Mouse (Mus musculus) hindbrain, embryonic 13.5 days (tissue): ENCODE measurements around the gene Gm20388. TPM values are rescaled to one million over a fixed set of nuclear protein-coding genes. Genes with fewer than 3 reads are reported as not detected.
A peak's percentile ranks its signal among the peaks of the same experiment; 100 is the strongest.

Source experiments
- ATAC-seq: fragments of 200-750 bp; cut with Nextera tagmentation; 2 replicates; pipeline ENCODE4 v1.8.0; 2017; ENCODE audit warnings: moderate TSS enrichment; ENCODE audit not compliant: low FRiP score
- H3K27ac ChIP-seq: fragments of 300-500 bp; sonication (generic); 2 replicates; pipeline ENCODE4 v1.5.1; 2015; ENCODE audit warnings: inconsistent platforms, mild to moderate bottlenecking, moderate library complexity
- H3K27me3 ChIP-seq: fragments of 300-500 bp; sonication (generic); 2 replicates; pipeline ENCODE4 v1.6.1; 2015; ENCODE audit warnings: mild to moderate bottlenecking, inconsistent platforms
- H3K36me3 ChIP-seq: fragments of 300-500 bp; sonication (generic); 2 replicates; pipeline ENCODE4 v1.6.1; 2015; ENCODE audit warnings: mild to moderate bottlenecking, inconsistent platforms
- H3K4me1 ChIP-seq: fragments of 300-500 bp; sonication (generic); replicated peaks from 2 replicates; pipeline ENCODE4 v1.6.1; 2015; ENCODE audit warnings: inconsistent platforms
- H3K4me2 ChIP-seq: fragments of 300-500 bp; sonication (generic); 2 replicates; pipeline ENCODE4 v1.6.1; 2015; ENCODE audit warnings: inconsistent platforms, mild to moderate bottlenecking, moderate library complexity
- H3K4me3 ChIP-seq: fragments of 300-500 bp; sonication (generic); 2 replicates; pipeline ENCODE4 v1.5.1; 2015; ENCODE audit warnings: mild to moderate bottlenecking, inconsistent platforms
- H3K9ac ChIP-seq: fragments of 300-500 bp; sonication (generic); 2 replicates; pipeline ENCODE4 v1.6.1; 2015; ENCODE audit warnings: mild to moderate bottlenecking, inconsistent platforms
- H3K9me3 ChIP-seq: fragments of 300-500 bp; sonication (generic); 2 replicates; pipeline ENCODE4 v1.6.1; 2016; ENCODE audit warnings: inconsistent platforms
- WGBS: fragments of 180-500 bp; shearing (Covaris S2); methylation state at CpG from one replicate; pipeline ENCODE4 v1.1.7; 2015; 5-methylcytosine and 5-hydroxymethylcytosine counted together
- polyA plus RNA-seq: library from polyadenylated mRNA; unstranded; fragments of >200 nt; fragmentation: Nextera tagmentation; extraction: Ambion mirVana; gene quantifications from 2 replicates; pipeline ENCODE4 v1.2.1, GENCODE M21; 2015

The Gm20388 gene
- polyA plus RNA-seq, 1 experiment from 2014 or later = 1.9 TPM

GRCm38 (mm10) chr8:124027831-124028230 lies 4117.2 kb downstream of the Gm20388 start:
- no peak for ATAC-seq
- WGBS = 95% methylated on average over 6 of the region's 6 CpGs
- Histone ChIP-seq H3K4me1 (peaks cover 3% of the 10 kb centered on the region), H3K27ac (no peak overlapping the region), H3K9ac (no peak overlapping the region), H3K27me3 (no peaks in the 10 kb centered on the region), H3K9me3 (no peaks in the 10 kb centered on the region), H3K4me3 (no peak overlapping the region), H3K36me3 (peaks cover 69% of the 10 kb centered on the region), H3K4me2 (no peak overlapping the region)

DNA sequence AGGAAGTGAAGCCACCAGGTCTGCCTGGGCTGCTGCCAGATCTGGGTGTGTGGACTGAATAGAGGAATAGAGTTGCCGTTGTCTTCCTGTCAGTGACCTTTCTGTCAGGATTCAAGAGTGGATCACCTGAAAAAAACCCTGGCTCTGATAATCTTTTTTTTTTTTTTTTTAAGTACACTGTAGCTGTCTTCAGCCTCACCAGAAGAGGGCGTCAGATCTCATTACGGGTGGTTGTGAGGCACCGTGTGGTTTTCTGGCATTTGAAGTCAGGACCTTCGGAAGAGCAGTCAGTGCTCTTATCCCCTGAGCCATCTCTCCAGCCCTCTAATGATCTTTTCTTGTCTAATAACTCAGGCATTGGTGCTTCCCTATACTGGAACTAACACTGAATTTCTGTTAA lies 4122.8 kb downstream of the Gm20388 start:
- Histone ChIP-seq H3K36me3 (peaks cover 78% of the 10 kb centered on the region), H3K4me3 (no peak overlapping the region), H3K4me1 (no peaks in the 10 kb centered on the region), H3K9me3 (no peaks in the 10 kb centered on the region), H3K27ac (no peak overlapping the region), H3K27me3 (no peaks in the 10 kb centered on the region), H3K9ac (no peak overlapping the region), H3K4me2 (no peak overlapping the region)
- WGBS = 71% methylated on average over 5 of the region's 5 CpGs
- ATAC-seq = no peak

DNA sequence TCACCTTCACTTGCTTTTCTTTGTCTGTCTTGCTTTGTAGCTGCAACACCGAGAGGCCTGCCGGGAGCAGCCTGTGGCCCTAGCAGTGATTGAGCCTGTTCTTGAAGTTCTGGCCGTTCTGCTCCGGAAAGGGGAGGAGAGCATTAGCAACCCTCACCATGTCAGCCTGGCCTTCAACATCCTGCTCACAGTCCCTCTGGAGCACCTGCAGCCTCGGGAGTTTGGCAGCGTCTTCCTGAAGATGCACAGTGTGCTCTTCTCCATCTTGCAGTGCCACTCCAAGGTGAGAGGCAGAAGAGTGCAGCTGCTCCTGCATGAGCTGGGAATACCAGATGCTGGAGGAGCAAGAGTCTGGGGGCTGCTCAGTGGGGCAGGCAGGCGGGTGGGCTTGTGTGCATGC lies 4127.5 kb downstream of the Gm20388 start:
- Histone ChIP-seq H3K4me1 (no peaks in the 10 kb centered on the region), H3K9ac (no peak overlapping the region), H3K36me3 (peaks cover 75% of the 10 kb centered on the region), H3K27ac (no peak overlapping the region), H3K4me2 (no peak overlapping the region), H3K27me3 (no peaks in the 10 kb centered on the region), H3K9me3 (no peaks in the 10 kb centered on the region), H3K4me3 (no peak overlapping the region)
- ATAC-seq = no peak
- 88% methylated on average over 7 of the region's 7 CpGs for WGBS

DNA sequence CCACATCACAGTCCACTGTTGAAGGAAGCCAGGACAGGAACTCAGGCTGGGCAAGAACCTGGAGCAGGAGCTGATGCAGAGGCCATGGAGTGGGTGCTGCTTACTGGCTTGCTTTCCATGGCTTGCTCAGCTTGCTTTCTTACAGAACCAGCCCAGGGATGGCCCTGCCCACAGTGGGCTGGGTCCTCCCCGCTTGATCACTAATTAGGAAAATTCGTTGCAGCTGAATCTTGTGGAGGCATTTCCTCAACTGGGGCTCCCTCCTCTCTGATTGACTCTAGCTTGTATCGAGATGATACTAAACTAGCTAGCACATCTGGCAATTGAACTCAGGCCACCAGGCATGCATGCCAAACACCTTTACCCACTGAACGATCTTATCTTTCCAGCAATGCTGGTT lies 4128.7 kb downstream of the Gm20388 start:
- H3K9ac ChIP-seq = no peak overlapping the region
- no peaks in the 10 kb centered on the region for H3K4me1 ChIP-seq
- ATAC-seq = no peak
- H3K27ac ChIP-seq = no peak overlapping the region
- 93% methylated on average over 4 of the region's 4 CpGs for WGBS
- H3K4me3 ChIP-seq = no peak overlapping the region
- H3K27me3 ChIP-seq = no peaks in the 10 kb centered on the region
- no peak overlapping the region for H3K4me2 ChIP-seq
- H3K9me3 ChIP-seq = no peaks in the 10 kb centered on the region
- H3K36me3 ChIP-seq = peaks cover 74% of the 10 kb centered on the region

DNA sequence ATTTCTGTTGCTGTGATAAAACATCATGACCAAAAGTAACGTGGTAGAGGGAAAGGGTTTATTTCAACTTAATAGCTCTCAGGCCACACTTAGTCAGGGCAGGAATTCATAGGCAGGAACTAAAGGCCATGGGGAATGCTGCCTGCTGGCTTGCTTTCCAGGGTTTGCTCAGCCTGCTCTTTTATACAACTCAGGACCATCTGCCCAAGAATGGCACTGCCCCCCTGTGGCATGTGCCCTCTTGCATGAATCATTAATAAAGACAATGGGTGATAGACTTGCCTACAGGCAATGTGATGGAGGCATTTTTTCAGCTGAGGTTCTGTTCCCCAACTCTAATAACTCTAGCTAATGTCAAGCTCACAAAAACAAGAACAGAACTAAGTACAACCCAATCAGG lies 4131.6 kb downstream of the Gm20388 start:
- Histone ChIP-seq H3K9ac (no peak overlapping the region), H3K27me3 (no peaks in the 10 kb centered on the region), H3K4me3 (no peak overlapping the region), H3K4me1 (no peaks in the 10 kb centered on the region), H3K9me3 (no peaks in the 10 kb centered on the region), H3K36me3 (peaks cover 72% of the 10 kb centered on the region), H3K4me2 (no peak overlapping the region), H3K27ac (no peak overlapping the region)
- WGBS = 76% methylated on average over 1 of the region's 1 CpGs
- no peak for ATAC-seq

GRCm38 (mm10) chr8:124044421-124044820 lies 4133.8 kb downstream of the Gm20388 start:
- Histone ChIP-seq H3K9me3 (no peaks in the 10 kb centered on the region), H3K27me3 (no peaks in the 10 kb centered on the region), H3K9ac (no peak overlapping the region), H3K36me3 (peaks cover 66% of the 10 kb centered on the region), H3K4me1 (no peaks in the 10 kb centered on the region), H3K4me2 (no peak overlapping the region), H3K4me3 (no peak overlapping the region), H3K27ac (no peak overlapping the region)
- no peak for ATAC-seq
- WGBS = 95% methylated on average over 5 of the region's 5 CpGs

DNA sequence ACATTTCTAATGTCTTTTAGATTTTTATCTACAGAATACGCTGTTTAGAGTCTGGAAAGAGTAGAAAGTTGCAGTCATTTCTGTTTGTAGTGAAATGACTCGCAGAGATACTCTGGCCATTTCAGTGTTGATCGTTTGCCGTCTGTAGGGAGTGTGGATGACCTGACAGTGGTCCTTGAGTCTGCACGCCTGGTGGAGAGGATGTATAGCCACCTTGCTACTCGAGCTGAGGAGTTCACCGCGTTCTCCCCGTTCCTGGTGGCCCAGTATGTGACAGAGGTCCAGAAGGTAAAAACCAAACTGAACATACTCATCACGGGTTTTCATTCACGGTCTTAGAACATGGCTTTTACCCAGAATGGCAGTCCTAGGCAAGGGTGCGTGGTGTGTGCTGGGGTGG lies 4134.3 kb downstream of the Gm20388 start:
- no peak overlapping the region for H3K4me2 ChIP-seq
- H3K4me1 ChIP-seq = no peaks in the 10 kb centered on the region
- no peak overlapping the region for H3K27ac ChIP-seq
- no peak for ATAC-seq
- H3K9ac ChIP-seq = no peak overlapping the region
- WGBS = 96% methylated on average over 12 of the region's 12 CpGs
- H3K4me3 ChIP-seq = no peak overlapping the region
- no peaks in the 10 kb centered on the region for H3K27me3 ChIP-seq
- no peaks in the 10 kb centered on the region for H3K9me3 ChIP-seq
- peaks cover 66% of the 10 kb centered on the region for H3K36me3 ChIP-seq

DNA sequence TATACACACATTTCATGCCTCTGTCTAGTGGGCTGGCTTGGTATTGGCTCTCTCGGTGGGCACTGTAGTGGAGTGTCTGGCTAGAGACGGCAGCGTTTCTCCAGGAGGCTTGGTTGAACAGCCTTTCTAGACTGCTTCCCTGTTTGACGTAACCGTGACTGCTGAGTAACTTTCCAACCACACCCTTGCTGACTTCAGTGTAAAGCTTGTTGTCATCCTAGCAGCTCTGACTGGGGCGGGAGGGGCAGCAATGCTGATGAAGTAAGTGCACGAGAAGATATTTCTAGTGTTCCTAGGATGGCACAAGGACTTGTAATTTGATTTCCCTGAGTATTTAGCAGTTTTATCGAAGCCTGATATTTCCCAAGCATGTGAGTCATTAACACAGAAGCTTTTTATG lies 4135.2 kb downstream of the Gm20388 start:
- ATAC-seq = no peak
- Histone ChIP-seq H3K27ac (no peak overlapping the region), H3K4me1 (no peaks in the 10 kb centered on the region), H3K36me3 (peaks cover 60% of the 10 kb centered on the region), H3K9ac (no peak overlapping the region), H3K4me2 (no peak overlapping the region), H3K4me3 (no peak overlapping the region), H3K9me3 (no peaks in the 10 kb centered on the region), H3K27me3 (no peaks in the 10 kb centered on the region)
- WGBS = 91% methylated on average over 8 of the region's 8 CpGs

- no peak overlapping the region for H3K27ac ChIP-seq
- H3K36me3 ChIP-seq = peaks cover 23% of the 10 kb centered on the region
- H3K9ac ChIP-seq = no peak overlapping the region
- H3K9me3 ChIP-seq = no peaks in the 10 kb centered on the region
- peak; percentile 54; the same call in 1 of the 2 replicates for ATAC-seq
- H3K4me3 ChIP-seq = no peak overlapping the region
- no peak overlapping the region for H3K4me2 ChIP-seq
- H3K27me3 ChIP-seq = no peaks in the 10 kb centered on the region
- no peaks in the 10 kb centered on the region for H3K4me1 ChIP-seq
- WGBS = 17% methylated on average over 3 of the region's 3 CpGs
These were observed 4141.5 kb downstream of the Gm20388 start for GRCm38 (mm10) chr8:124052110-124052509.

DNA sequence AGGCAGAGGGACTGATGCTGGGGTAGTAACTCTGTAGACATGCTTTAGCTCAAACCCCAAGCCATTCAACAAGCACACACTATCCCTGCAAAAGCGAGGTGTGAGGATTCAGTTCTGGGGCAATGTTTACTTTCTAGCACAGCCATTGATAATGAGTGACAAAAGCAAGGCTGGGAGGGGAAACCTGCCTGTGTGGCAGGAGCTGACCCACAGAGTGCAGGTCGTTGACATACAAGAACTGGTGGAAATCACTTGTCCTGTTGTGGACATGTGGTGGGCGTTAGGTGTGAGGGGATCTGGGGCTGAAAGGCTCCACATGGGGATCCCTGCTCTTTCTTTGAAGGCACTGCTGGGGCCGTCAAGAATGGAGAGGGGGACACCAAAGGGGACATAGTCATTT lies 4141.9 kb downstream of the Gm20388 start:
- no peak for ATAC-seq
- WGBS = 57% methylated on average over 4 of the region's 4 CpGs

DNA sequence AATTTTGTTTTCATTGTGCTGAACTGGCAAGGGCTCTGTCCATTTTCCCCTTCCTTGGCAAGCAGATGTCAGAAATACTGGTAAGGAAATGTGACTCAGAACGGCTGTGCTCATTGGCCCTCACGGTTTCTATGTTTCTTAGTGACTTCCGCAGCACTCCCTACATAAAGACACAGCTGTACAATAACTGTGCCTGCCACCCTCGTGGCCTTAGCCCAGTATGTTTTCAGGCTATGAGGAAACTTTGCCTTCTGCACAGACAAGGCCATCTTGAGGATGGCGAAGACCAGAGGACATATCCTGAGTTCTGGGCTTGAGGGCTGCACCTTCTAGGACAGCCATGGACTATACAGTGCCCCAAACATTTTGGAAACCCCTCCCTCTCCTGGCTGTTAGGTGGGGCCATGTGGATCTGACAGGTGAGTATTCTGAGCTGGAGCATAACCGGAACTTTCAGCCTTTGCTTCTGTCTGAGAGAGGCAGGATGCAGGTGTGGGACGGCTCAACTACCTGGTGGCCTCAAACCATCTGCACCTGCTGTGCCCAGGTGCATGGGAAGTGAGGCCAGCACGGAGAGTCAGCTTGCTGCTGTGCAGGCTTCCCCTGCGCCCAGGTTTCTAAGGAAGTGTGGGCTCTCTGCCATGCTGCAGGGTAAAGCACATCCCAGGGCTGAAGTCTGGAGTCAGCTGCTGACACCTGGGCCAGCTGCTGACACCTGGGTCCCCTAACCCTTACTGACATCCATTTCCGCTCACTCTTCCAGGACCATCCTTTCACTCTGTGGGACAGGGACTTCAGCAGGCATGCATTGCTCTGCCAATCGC lies 4146.4 kb downstream of the Gm20388 start:
- H3K9ac ChIP-seq = no peak overlapping the region
- WGBS = 82% methylated on average over 11 of the region's 11 CpGs
- no peak for ATAC-seq
- no peaks in the 10 kb centered on the region for H3K9me3 ChIP-seq
- H3K4me1 ChIP-seq = no peaks in the 10 kb centered on the region
- H3K27ac ChIP-seq = no peak overlapping the region
- no peak overlapping the region for H3K4me3 ChIP-seq
- no peaks in the 10 kb centered on the region for H3K36me3 ChIP-seq
- no peaks in the 10 kb centered on the region for H3K27me3 ChIP-seq
- H3K4me2 ChIP-seq = no peak overlapping the region

More for the DNA sequence above, 4141.9 kb downstream of the Gm20388 start:
- Histone ChIP-seq H3K27me3 (no peaks in the 10 kb centered on the region), H3K4me3 (no peak overlapping the region), H3K9ac (no peak overlapping the region), H3K4me2 (no peak overlapping the region), H3K4me1 (no peaks in the 10 kb centered on the region), H3K36me3 (peaks cover 18% of the 10 kb centered on the region), H3K27ac (no peak overlapping the region), H3K9me3 (no peaks in the 10 kb centered on the region)

GRCm38 (mm10) chr8:124066325-124067058 lies 4155.9 kb downstream of the Gm20388 start:
- Histone ChIP-seq H3K27ac (no peak overlapping the region), H3K9me3 (no peaks in the 10 kb centered on the region), H3K9ac (no peak overlapping the region), H3K36me3 (no peaks in the 10 kb centered on the region), H3K4me1 (peaks cover 24% of the 10 kb centered on the region), H3K4me3 (no peak overlapping the region), H3K27me3 (no peaks in the 10 kb centered on the region; the same call in 1 of the 2 replicates), H3K4me2 (no peak overlapping the region)
- no peak for ATAC-seq
- 76% methylated on average over 4 of the region's 4 CpGs for WGBS
